Mouse (Mus musculus): ENCODE measurements around the gene Gm47985.

- TF ChIP-seq POLR2A (IDR thresholded peaks at IDR 0.05; ENCODE audit: control insufficient read depth, low read depth, low read length) (no peak), CTCF (IDR thresholded peaks at IDR 0.05; ENCODE audit: control insufficient read depth, insufficient read depth, insufficient replicate concordance, low read depth, low read length) (no peak)
Measured at GRCm38 (mm10) chr1:151171572-151172461, 10.5 kb upstream of the Gm47985 start.
